Mouse (Mus musculus) CD4-positive naive resting alpha-beta T cell, adult 76 days (primary cell): ENCODE data around the gene 0610040J01Rik. TPM values are rescaled to one million over a fixed set of nuclear protein-coding genes. Genes with fewer than 3 reads are reported as not detected.

Source experiments
- total RNA-seq: library from RNA; stranded (reverse); gene quantifications from one replicate; pipeline ENCODE4 v1.2.4, GENCODE M21; 2023

The 0610040J01Rik gene
- total RNA-seq = not detected

GRCm38 (mm10) chr5:63811819-63812508, at the start of gene 0610040J01Rik:
Gene 0610040J01Rik, plus strand, starts transcription at chr5:63812363.

Other genes with a start within 250 kb of the 0610040J01Rik start
- gene Nwd2, start 163.3 kb upstream of the 0610040J01Rik start, total RNA-seq = not detected
- gene Rell1, start 156.5 kb downstream of the 0610040J01Rik start, total RNA-seq = 39.3 TPM